Mouse (Mus musculus) liver, adult (tissue): ENCODE measurements around the gene Sh3gl1.

Source experiments
- GATA4 ChIP-seq: IDR thresholded peaks from 2 replicates; pipeline ENCODE4 v1.6.1; 2014; ENCODE audit warnings: mild to moderate bottlenecking, low read length; ENCODE audit not compliant: insufficient replicate concordance

Gene Sh3gl1

DNA sequence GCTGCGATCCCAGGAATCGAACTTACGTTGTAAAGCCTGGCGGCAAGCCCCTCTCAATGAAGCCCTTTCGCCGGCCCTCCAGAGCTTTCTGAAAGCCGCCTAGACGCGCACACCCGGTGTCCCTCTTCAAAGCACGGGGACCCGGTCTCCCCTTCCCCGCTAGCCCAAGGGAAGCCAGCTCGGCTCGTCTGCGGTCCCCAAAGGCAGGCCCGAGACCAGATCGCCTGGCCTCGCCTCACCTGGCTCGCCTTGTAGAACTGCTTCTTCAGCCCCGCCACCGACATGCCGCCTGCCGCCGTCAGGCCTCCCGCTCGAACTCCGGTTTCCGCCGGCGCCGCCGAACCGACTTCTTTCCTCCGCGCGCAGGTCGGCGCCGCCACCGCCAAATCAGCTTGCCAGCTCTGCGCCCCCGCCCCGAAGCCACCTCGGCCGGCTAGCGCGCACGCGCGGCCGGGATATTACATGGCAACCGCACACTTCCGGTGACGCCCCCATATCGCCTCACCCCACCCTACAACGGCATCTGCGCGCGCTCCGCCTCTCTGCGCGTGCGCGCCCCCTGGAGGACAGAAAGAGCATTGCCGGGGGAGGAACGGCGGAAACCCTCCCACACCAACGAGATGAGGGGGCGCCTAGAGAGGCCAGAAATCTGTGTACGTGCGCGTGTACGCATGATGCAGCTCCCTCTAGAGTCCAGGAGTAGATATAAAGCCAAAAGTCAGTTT lies at the start of gene Sh3gl1:
Sh3gl1 (minus strand) TSS at position 460 of the 725 bp plus-strand sequence.
- TF ChIP-seq GATA4, result peak; percentile 86; the same call in 1 of the 2 replicates

DNA sequence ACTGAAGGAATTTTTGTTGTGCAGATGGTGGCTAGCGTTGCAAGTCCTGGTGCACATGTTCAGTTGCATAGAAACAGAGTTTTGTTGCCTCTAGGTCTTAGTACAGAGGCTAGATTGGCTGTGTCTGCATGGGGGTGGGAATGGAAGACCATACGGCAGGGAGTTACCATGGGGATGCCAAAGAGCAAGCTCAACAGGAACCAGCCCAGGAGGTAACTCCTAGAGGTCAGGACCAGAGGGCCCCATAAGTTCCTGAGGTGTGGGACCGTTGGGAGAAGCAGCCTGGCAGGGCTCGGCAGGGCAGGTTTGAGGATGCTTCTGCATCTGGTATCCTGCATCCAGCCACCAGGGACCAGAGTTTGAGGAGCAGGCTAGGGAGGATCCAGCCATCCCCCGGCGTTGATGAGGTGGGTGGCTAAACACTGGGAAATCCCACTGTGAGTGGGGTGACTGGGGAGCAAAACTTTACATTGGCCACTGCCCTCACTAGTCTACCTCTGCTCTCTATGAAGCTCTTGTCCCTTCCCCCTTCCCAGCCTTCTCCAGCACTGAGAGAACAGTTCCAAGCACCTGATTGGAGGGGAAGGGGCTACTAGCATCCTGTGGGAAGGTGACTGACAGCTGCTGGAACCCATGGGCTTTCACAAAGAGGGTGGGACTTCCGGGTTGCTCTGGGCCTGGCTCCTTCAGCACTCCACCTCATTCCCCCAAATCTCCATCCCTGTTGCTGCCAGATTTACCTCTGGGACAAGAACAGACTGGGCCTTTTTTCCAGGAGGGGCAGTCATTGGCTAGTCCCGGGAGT lies 44.5 kb upstream of the Sh3gl1 start:
- TF ChIP-seq GATA4, result no peak

DNA sequence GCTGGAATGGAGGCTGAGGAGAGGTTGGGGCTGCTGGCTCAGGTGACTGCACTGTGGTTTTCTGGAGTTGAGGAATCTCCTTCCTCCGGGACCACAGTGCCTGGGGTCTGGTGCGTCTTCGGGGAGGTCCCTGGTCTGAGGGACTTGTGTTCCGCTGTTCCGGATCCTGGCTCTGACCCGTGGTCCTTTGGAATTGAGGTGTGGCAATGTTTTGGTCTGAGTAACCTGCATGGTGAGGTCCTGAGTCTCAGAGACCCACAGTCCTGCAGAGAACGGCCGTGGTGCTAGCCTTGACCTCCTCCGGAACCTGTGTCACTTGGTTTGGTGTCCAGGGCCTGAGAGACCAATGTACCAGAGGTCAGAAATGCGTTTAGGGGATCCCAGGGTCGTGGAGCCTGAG lies 43.5 kb upstream of the Sh3gl1 start:
- TF ChIP-seq GATA4, result no peak

DNA sequence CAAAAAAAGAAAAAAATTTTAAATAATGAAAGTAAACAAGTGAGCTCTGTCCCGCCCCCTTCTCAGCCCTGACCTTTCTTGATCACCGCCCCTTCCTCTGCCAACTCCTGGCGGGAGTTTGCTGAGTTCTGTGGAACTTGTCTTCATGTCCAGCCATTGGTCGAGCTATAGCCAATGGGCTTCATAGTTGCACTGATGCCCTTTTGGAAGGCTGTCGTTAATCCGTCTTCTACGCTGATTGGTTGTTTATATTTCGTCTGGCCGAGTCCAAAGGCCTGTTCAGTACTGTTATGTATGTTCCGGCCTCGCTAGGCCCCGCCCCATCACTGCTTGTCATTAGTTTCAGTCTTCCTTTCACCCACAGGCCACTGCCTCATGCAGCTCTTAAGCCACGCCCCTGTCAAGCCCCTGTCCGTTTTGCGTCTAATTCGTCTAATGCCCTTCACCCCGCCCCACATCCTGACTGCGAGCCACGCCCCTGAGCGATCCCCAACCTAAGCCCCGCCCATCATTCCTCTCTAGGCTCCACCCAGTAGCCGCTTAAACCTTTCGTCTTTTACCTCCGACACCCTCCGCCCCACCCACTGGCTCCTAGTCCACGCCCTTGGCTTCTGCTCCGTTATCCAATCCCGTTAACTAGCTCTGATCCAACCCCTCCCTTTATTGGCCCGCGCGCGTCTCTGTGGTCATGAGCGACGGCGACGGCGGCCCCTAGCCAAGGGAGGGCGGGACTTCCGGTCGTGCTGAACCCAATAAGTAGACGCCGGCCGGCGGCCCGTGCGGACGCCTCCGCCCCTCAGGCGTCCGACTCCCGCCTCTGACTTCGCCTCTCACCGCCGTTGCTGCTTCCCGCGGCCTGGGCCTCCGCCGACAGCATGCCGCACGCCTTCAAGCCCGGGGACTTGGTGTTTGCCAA lies 42.7 kb upstream of the Sh3gl1 start, which contains the start of gene Hdgfl2:
Hdgfl2 (plus strand) TSS at position 755 of the 916 bp plus-strand sequence.
- peak; percentile 6; the same call in 1 of the 2 replicates for TF ChIP-seq GATA4

DNA sequence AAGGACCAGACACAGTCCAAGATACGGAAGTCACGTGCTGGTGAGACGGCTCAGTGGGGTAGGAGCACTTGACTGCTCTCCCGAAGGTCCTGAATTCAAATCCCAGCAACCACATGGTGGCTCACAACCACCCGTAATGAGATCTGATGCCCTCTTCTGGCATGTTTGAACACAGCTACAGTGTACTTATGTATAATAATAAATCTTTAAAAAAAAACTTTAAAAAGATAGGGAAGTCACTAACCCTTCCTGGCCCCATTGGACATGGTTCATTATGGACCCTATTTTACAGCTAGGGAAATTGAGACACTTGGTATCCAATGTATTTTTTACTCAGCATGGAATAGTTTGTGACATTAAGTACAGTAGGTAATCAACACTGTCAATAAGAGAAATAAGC lies 41.1 kb upstream of the Sh3gl1 start:
- TF ChIP-seq GATA4, result no peak

DNA sequence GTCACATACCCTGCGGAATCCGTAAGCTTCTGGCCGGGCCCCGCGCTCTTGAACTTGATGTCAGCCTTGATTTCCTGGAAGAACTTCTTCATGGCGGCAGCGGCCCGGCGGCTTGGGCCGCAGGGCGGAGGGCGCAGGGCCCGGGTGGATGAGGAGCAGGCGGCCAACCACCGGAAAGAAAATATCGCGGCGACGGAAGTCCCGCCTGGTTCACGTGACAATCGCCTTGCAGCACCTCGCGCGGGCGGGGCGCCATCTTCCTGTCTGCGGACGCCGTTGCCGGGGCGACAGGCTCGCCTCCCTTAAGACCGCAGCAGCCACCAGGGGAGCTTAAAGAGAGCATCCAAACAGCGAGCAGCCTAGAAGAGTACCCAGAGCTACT lies 38.4 kb upstream of the Sh3gl1 start, which contains the start of gene Ubxn6:
Ubxn6 (minus strand) TSS at position 202 of the 382 bp plus-strand sequence.
- peak; percentile 70; the same call in 1 of the 2 replicates for TF ChIP-seq GATA4

DNA sequence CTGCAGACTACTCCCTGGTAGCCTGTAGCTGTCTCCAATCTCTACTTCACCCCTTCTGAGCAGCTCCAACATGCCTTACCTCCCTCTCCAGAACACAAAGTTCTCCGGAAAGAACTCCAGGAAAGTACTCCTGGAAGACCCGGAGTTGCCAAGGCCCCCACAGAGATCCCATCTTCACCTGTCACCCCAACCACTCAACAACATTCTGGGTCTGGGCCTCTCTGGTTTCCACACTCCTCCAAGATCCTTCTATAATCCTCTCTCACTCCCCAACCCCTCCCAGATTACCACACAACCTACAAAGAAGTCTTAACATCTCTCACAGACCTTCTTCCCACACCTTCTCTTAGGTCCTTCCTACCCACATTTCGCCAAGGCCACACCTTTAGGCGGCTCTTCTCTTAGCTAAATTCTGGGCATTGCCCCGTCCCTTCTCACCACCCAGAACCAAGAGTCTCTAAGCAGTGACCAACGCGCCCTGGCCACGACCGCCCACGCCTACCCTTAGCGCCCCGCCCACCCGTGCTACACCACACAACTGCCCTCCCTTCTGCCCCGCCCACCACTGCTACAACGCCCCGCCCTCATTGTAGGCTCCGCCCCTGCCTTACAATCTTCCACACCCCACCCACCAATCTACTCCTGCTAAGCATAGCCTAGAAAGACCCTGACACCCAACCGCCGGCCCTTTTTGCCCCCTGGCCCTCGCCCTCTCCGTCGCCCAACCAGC lies 37.8 kb upstream of the Sh3gl1 start:
- TF ChIP-seq GATA4, result no peak

DNA sequence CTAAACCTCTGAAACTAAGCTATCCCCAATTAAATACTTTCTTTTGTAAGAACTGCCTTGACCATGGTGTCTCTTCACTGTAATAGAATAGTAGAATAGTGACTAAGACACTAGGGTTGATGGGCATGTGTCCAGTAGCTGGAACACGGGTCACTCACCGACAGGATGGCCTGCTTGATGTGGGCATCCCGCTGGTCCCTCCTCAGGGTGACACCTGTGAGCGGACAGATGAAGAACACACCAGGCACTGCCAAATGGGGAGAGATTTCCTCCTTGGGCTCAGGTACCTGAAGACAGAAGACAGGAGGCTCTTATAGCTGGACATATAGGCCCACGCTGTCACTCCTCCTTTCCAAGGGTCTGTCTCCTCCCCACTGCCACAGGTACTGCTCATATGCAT lies 35.8 kb upstream of the Sh3gl1 start:
- TF ChIP-seq GATA4, result no peak

DNA sequence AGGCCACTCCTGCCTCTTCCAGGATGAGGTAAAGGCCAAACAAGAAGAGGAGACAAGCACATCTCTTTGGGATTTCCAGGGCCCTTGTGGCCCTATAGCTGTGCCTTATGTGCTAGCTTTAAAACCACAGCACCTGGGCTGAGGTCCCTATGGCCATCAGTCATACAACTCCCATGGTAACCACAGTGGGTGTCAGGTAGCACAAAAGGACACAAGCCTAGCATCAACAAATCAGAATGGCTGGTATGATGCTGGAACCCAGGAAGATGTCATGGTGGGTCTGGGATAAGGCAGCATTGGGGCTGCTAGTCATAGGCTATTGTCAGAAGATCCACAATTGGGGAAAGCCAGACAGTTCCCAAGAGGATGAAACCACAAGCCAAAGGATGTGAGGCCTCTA lies 34.7 kb upstream of the Sh3gl1 start:
- no peak for TF ChIP-seq GATA4

DNA sequence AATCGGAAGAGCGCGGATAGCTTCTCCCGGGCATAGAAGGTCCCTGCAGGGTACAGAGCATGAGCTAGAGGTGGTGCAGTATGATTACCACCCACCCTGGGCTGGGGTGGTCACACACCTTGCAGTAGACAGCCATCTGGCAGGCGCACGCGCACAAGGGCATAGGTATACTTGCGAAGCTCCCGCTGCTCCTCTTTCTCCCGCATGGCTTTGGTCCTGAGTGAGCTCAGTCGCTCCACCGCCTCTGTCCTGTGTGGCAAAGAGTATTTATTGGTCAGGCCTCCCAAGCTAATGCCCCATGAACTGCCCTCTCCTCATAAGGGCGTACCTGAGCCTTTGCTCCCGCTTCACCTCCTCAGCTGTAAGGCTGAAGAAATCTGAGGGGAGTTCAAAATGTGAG lies 32.6 kb upstream of the Sh3gl1 start:
- no peak for TF ChIP-seq GATA4

DNA sequence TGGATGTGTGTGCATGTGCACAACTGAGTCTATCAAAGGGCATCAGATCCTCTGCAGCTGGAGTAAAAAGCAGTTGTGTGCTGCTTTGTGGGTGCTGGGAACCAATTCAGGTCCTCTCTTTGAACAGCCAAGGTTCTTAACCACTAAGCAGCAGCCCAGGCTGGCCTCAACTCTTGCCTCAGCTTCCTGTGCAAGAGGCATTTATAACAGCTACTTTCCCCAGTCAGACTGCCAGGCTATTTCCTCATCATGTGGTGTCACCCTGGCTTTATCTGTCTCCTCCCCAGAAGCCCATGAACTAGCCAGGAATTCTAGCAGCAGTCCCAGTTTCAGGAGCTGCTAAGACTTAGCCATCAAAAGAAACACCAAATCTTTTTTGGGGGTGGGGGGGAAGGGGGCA lies 30.0 kb upstream of the Sh3gl1 start:
- TF ChIP-seq GATA4, result no peak

DNA sequence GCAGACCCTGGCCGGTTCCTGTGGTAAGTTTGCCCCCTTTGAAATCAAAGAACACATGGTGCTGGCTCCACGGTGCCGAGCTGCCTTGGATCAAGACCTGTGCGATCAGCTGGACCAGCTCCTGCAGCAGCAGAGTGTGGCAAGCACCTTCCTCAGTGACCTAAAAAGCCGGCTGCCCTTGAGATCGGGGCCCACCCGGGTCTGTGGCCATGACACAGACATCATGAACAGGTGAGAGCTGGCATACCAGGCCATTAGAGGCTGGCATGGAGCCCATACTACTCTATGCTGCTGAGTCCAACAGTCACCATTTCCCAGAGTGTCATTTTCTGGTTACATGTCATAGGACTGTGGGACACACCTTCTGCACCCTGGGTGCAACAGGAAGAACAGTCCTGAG lies 25.6 kb upstream of the Sh3gl1 start:
- TF ChIP-seq GATA4, result no peak

DNA sequence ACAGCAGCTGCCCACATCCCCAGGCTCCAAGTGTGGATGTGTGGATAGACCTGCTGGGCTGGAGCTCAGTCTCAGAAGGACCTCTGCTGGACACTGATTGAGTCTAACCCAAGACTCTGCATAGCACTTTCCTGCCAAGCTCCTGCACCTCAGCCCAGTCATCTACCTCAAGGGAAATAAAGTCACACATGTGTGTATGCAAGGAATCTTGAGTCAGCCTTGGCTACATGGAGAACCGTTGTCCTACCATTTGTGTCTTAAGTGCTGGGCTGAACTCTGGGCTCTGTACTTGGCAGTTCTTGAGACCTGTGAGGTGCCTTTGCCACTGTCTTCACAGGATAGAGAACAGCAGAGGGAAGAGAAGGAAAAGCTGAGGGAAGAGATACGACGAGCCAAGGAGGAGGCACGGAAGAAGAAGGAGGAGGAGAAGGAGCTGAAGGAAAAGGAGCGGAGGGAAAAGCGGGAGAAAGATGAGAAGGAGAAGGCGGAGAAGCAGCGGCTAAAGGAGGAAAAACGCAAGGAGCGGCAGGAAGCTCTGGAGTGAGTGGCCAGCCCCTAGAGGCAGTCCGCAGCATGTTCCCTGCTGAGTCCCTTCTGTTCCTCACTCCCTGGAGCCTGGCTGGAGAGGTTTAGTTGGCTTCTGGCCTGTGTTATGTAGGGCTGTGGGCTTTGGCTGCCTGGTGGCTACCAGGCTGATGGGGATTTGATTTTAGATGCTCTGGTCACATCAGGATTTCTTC lies 21.1 kb upstream of the Sh3gl1 start:
- TF ChIP-seq GATA4, result no peak
